Mouse (Mus musculus): Measurements from ENCODE around the gene Clcnkb.

Clcnkb gene

DNA sequence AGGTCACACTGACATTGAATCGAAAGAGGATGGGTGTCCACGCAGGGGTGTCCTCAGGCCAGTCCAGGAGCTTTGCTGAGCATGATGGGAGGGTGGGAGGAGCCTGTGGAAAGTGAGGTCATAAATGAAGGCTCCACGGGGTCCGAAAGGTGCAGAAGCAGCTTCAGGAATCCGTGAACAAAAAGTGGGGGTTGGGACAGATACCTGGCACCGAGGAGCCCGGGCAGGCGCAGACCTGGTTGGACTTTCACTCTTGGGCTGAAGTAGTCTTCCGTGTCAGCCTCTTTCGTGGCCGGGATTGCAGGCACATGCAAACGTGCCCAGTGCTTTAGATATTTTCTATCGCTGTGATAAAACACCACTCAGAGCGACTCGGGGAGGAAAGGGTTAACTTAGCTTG, 15.6 kb downstream of the Clcnkb start:
- no peak for DNase-seq

DNA sequence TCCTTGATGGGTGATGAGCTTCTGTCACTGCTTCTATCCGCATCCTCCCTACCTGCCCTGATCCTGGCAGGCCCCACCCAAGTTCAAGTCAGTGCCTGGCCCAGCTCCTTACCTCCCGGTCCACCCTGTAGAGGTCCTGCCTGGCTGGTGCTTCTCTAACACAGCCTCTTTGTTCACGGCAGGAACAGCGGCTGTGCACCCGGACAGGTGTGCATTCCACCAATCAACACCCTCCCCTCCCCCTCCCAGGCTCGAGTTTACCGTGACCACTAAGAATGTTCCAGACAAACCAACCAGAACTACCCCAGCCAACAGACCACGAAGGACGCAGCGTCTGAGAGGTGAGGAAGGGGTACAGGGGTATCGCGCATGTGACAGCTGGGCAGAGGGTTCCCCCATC, 17.3 kb downstream of the Clcnkb start, which contains the start of gene Clcnka:
Gene Clcnka, minus strand, starts transcription at position 180 of the 400 bp plus-strand sequence.
- DNase-seq: no peak

DNA sequence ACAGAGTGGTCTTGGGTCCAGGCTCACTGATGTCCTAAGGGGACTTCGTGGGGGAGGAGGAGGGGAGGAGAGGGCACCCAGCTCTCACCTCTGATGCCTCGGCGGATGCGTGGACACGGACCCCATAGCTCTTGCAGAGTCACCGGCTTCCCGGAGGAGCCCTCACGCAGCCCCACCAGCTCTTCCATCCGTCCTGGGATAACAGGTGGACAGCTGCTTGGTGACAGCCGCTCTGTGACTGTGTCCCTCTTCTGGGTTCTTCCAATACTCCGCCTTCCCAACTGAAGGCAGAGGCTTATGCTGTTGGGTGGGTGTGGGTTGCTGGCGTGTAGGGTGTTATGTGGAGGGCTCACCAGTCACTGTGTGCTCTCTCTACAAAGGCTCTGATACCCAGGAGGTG, 18.0 kb downstream of the Clcnkb start:
- DNase-seq: no peak

DNA sequence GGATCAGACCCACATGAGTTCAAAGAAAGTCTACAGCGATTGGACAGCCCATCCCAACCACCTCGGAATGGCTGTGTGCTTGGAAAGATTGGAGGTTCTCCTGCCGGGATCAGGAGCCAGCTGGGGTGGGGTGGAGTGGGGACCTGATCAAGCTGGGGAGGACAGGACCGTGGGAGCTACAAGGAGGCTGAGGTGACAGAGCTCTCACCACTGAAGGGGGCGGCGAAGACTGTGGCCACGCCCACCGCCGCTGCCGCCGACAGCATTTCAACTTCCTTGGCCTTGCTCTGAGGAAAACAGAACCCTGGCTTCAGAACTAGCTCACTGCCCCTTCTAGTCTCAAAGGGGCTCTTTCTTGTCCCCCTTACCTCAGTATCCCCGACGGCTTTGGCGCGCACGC, 21.1 kb downstream of the Clcnkb start:
- DNase-seq: no peak

DNA sequence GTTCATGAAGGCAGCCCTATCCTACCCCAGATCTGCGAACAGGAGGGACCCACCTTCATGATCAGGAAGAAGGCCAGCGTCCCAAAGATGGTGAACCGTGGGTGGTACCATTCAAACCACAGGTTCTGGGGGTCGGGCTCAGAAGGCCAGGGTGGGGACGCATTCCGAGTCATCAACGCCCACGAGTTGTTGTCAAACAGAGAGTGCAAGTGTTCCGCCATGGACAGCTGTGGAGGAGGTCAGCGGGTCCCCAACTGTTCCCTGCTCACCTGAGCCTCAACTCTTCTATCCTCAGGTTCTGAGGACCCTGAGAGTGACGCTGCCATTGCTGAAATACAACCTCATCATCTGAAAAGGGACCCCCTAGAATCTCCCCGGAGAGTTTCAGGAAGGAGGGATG, 24.5 kb downstream of the Clcnkb start:
- DNase-seq: no peak

DNA sequence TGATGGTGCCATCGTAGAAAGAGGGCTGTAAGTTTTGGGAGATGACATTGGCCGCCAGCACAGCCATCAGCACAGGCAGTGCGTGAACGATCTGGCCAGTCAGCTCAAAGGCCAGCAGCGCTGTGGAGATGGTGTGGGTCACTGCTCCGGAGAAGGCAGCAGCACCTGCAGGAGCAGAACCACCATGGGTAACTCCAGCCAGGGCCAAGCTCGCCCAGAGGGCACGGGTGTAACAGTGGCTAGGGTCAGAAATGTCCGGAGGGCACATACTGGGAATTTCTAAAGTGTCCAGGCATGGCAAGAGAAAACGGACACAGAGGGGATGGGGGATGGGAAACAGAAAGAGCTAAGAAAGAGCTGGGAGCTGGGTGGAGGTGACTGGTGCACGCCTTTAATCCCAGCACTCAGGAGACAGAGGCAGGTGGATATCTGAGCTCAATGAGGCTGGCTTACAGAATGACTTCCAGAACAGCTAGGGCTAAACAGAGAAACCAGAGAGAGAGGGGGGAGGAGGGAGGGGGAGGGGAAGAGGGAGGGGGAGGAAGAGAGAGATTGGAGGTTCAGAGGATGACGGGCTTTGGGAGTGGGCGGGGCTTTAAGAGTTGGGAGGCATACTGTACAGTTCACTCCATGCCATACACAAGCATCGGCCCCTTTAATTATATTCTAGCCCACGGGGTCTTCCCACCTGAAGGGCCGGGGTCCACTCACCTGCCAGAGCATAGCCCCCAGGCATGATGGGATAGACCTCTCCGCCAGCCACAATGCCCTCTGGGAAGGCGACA, 26.3 kb downstream of the Clcnkb start:
- DNase-seq: no peak

DNA sequence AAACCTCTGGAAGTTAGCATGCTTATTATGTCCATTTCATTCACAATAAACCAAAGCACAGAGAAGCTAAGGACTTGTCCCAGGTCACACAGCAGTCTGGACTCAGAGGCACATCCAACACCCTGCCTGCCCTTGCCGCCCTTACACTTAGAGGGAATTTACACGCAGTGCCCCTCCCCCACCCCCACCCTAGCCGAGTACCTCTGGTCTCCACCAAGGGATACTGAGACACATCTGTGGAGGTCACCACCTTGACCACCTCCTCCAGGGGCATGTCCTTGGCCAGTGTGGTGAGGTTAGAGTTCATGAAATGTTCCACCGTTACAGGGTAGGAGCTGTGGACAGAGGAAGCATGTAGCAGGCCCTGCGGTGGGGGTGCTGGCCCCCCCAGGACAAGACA, 27.9 kb downstream of the Clcnkb start:
- no peak for DNase-seq

DNA sequence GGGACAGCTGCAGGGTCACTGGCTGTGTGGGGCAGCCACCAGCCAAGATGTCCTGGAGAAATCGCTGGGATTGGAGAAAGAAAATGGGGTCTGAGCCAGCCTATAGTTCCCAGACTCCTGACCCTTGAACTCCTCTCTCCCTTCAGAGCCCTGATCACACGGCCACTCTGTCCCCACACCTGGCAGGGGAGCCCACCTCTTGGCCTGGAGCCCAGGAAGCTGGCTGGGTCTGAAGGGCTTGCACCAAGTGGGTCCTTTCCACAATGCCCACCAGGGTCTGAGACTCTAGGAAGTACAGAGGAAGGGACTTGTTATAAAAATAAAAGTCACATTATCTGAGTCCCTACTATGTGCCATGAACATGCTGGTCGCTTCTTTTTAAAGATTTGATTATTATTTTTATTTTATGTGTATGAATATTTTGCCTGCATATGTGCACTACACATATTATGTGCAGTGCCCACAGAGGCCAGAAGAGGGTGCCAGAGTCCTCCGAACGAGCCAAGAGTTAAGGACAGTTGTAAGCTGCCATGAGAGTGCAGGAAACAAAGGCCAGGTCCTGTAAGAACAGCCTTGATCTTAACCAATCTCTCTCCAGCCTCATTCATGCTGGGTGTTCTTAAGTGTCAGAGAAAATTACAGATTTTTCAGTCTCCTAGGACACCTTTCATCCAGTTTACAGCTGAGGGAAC, 28.6 kb downstream of the Clcnkb start:
- DNase-seq: peak; percentile 78

DNA sequence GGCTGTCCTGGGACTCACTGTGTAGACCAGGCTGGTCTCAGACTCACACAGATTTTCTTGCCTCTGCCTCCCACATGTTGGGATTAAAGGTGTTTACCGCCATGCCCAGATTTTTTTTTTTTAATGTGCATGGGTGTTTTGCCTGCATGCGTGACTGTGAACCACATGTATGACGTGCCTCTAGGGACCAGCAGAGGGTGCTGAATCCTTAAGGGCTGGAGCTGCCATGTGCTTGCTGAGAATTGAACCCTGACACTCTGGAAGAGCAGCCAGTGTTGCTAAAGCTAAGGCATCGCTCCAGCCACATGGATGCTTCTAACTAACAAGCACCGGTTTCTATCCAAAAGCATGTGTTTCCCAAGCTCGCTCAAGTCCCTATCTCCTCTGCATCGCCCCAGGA, 29.7 kb downstream of the Clcnkb start:
- no peak for DNase-seq

DNA sequence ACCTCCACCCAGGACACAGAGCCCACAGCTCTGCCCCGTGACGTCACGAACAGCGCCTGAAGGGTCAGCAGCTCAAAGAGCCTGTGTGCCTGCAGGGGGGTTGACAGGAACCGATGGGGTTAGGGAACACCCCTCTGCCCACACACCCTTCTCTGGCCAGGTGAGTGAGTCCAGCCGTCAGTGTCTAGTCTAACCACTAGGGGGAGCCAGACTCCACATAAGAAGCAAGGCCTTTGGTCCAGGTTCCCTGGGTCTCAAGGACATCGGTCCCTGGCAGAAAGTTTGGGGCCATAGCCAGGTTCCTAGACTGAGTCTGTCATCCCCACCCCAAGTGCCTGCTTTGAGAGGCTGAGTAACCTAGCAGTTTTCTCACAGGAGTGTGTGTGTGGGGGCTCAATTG, 30.5 kb downstream of the Clcnkb start:
- DNase-seq: no peak

DNA sequence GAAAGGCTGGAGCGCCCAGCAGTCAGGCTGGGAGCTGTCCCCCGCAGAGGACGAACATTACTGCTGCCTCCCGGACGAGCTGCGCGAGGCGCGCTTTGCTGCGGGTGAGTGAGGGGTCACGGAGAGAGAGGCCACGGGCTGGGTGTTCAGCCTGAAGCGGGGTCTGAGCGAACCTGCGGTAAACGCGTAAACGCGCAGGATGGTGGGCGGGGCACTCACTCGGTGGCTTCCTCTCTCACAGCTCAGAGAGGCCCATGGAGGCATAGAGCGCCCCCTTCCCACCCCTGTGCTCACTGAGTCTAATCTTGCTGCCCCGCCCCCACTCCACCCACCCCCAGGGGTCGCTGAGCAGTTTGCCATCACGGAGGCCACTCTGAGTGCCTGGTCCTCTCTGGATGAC, 33.4 kb downstream of the Clcnkb start:
- no peak for DNase-seq

DNA sequence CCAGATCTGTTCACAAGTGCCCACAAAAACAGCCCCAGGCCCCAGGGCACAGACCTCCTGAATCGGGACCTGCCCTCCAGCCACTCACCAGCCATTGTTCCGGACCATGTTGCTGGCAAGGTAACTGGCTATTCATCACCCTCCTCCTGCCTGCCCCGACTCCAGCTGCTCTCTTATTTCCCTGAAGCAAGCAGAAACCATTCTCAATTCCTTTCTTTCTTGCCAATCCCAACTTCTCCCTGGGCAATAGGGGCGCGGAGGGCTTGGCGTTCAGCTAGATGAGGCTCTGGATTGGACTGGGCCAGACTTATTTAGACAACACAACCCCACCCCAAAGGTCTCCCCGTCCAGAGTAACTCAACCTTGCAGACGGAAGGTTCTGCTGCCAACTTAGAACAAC, 36.1 kb downstream of the Clcnkb start:
- no peak for DNase-seq

DNA sequence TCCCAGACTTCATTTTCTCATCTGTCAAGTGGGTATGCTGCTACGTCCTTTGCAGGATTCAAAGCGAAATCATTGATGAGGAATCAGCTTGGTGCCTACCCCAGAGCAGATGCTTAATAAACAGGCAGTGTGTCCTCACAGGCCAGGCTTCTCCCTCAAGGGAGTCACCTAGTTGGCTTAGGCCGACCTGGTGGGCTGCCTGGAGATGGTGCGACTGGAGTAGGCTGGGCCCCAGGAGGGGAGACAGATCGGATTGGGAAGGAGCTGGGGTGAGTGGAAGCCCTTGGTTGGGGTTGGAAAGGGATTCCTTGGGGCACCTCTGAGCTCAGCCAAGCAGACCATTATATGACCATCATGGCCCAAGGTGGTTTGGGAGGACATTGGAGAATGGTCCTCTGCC, 43.4 kb downstream of the Clcnkb start:
- DNase-seq: no peak

DNA sequence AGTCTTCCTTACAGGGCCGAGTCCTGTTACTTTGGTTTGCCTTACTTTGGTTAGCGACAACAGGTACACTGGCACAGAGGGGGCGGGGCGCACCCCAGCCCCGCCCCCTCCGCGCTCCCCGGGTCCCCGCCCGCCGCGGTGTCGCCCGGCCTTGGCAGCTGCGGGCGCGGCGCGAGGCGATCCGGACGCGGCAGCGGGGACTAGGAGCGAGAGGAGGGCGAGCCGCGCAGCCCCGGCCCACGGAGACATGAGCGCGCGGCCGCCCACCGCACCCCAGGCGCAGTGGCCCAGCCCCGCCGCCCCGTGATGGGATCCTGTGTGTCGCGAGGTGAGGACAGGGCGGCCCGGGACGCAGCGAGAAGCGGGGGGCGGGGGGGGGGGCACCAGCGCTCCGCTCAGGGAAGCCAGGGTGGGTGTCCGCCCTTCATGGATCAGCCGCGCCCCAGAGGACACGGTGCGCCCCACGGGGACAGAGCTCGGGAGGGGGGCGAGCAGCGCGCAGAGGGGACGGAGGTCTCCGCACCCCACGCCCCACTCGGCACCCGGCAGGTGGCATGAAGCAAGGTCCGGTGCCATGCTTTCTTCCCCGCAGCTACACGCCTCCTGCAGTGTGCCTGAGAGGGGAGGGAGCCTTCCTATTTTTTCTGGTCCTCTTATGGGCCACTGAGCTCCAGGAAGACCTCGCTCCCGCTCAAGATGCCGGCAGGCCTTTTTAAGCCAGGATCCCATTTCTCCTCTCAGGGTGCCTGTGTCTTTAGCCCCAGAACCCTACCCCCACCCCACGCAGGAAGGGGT, 47.6 kb downstream of the Clcnkb start, which contains the start of gene Fam131c:
Gene Fam131c, plus strand, starts transcription at position 224 of the 795 bp plus-strand sequence.
- DNase-seq: no peak

DNA sequence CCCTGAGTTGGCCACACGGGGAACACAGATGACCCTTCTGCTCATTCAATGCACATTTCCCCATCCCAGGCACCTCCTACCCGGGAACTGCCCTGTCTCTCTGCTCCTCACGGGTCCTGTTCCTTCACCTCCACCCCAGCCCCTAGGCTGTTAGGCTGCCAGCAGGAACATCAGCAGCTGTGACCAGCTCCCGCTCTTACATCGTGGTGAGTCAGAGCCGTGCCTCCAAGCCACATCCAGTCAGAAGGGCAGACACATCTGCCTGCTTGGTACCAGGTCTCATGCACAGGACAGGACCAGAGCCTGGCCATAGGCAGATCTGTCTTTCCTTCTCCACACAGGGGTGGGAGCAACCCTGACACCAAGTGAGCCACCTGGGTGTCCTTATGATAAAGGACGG, 49.9 kb downstream of the Clcnkb start:
- peak; percentile 6 for DNase-seq

DNA sequence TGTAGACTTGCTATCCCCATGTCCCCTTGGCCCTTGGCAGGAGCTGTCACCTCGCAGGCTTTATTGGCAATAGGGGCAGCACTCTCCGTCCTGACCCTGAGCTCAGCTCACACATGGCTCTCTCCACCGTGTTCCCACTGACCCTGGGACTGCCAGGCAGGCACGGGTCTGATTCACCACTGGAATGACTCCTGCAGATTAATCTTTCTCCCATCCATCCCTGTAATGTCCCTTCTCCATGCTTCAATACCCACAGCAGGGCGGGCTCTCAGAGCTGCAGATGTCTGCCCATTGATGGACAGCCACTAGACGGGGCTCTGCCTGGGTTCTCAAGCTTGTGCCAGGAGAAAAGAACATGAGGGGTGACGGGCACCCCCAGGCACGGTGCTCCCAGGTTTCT, 50.7 kb downstream of the Clcnkb start:
- DNase-seq: peak; percentile 3

DNA sequence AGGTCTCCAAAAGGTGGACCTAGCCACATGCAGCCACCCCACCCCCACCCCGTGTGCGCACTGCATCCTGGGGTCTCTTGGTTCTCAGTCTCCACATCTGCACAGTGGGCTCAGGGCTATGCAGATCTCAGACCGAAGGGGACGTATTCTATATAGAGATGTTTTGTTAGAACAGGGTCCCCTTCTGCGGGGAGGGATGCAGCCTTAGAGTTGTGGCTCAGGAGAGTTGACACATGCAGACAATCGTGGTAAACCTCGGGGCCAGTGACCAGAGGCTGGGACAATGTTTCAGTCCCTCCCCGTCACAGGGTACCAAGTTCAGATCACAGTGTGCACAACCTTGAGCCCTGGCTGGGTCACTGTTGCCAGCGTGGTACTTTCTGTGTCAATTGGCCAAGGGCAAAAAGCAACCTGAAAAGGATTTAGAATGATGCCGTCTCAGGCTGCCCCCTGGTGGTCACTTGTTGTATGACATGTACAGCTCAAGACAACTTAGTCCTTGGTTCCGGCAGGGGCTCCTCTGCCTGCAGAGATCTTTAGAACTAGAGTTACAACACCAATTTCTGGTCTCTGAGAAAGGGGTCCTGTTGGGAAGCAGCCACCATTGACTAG, 52.8 kb downstream of the Clcnkb start:
- DNase-seq: peak; percentile 84

DNA sequence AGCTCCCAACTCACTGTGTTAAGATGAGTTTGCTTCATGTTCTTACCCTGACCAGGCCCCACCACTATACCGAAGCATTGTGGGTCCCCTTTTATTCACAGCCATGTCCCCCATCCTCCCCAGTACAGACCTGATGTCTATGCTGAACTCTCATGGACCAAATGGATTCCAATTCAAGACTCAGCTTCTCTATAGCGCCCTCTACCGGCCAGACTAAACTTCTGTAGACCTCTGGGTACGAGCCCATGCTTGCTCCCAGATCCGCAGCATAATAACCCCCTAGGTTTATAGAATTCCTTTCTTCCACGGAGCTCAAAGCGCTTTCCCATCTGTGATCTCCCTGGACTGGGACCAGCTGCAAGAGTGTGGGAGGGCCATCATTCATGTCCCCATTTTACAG, 55.0 kb downstream of the Clcnkb start:
- DNase-seq: peak; percentile 17

DNA sequence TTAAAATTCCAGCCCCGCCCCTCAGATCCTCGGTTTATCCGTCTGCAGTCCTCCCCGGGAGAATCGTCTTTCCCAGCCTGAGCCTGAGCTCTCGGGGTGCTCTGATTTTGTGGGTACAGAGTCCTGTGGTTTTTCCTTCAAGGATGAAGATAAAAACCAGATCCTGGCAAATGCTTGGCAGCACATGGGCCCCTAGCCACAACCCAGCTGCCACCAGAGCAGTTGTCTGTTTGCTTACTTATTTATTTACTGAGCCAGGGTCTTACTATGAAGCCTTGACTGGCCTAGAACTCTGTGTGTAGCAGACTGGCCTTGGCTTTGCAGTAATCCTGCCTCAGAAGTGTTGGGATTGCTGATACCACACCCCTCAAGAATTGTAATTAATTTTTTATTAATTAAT, 56.6 kb downstream of the Clcnkb start:
- no peak for DNase-seq

DNA sequence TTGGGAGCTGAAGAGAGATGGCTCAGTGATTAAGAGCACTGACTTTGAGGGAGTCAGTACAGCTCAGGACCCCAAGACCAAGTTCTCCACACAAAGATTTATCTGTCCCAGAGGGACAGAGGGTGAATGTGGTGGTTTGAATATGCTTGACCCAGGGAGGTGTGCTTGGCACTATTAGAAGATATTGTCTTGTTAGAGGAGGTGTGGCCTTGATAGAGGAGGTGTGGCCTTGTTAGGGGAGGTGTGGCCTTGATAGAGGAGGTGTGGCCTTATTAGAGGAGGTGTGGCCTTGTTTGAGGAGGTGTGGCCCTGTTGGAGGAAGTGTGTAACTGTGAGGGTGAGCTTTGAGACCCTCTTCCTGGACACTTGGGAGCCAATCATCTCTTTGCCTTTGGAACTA, 58.0 kb downstream of the Clcnkb start:
- DNase-seq: no peak

All from right cerebral cortex, postnatal 14 days (tissue).